Mouse (Mus musculus) midbrain, embryonic 12.5 days (tissue): ENCODE data around the gene Ahnak2. TPM values are rescaled to one million over a fixed set of nuclear protein-coding genes. Genes with fewer than 3 reads are reported as not detected.
A peak's percentile ranks its signal among the peaks of the same experiment; 100 is the strongest.

ENCODE experiments used
- ATAC-seq: fragments of 200-750 bp; cut with Nextera tagmentation; 2 replicates; pipeline ENCODE4 v1.8.0; 2017; ENCODE audit warnings: low read depth, moderate TSS enrichment, moderate library complexity; ENCODE audit not compliant: low FRiP score
- H3K27ac ChIP-seq: fragments of 300-500 bp; sonication (generic); replicated peaks from 2 replicates; pipeline ENCODE4 v1.5.1; 2016; ENCODE audit warnings: mild to moderate bottlenecking
- H3K27me3 ChIP-seq: fragments of 300-500 bp; sonication (generic); 2 replicates; pipeline ENCODE4 v1.6.1; 2016; ENCODE audit warnings: mild to moderate bottlenecking
- H3K36me3 ChIP-seq: fragments of 300-500 bp; sonication (generic); 2 replicates; pipeline ENCODE4 v1.6.1; 2016
- H3K4me1 ChIP-seq: fragments of 300-500 bp; sonication (generic); 2 replicates; pipeline ENCODE4 v1.6.1; 2016
- H3K4me2 ChIP-seq: fragments of 300-500 bp; sonication (generic); replicated peaks from 2 replicates; pipeline ENCODE4 v1.6.1; 2016; ENCODE audit warnings: mild to moderate bottlenecking, moderate library complexity
- H3K4me3 ChIP-seq: fragments of 300-500 bp; sonication (generic); 2 replicates; pipeline ENCODE4 v1.5.1; 2016; ENCODE audit warnings: mild to moderate bottlenecking
- H3K9ac ChIP-seq: fragments of 300-500 bp; sonication (generic); replicated peaks from 2 replicates; pipeline ENCODE4 v1.6.1; 2016; ENCODE audit warnings: mild to moderate bottlenecking, moderate library complexity
- H3K9me3 ChIP-seq: fragments of 300-500 bp; sonication (generic); 2 replicates; pipeline ENCODE4 v1.6.1; 2016; ENCODE audit warnings: mild to moderate bottlenecking
- WGBS: fragments of 180-500 bp; shearing (Covaris S2); methylation state at CpG from one replicate; pipeline ENCODE4 v1.1.7; 2016; 5-methylcytosine and 5-hydroxymethylcytosine counted together
- polyA plus RNA-seq: library from polyadenylated mRNA; unstranded; fragments of >200 nt; fragmentation: Nextera tagmentation; extraction: Ambion mirVana; gene quantifications from 2 replicates; pipeline ENCODE4 v1.2.1, GENCODE M21; 2016

Gene Ahnak2
- polyA plus RNA-seq, 1 experiment from 2014 or later, result 0.37 TPM

GRCm38 (mm10) chr12:112735896-112736635 lies 66.4 kb downstream of the Ahnak2 start:
- no peak overlapping the region for H3K27ac ChIP-seq
- no peak for ATAC-seq
- H3K4me3 ChIP-seq, result no peak overlapping the region
- H3K9me3 ChIP-seq, result no peaks in the 10 kb centered on the region
- no peak overlapping the region for H3K9ac ChIP-seq
- H3K36me3 ChIP-seq, result peaks cover 55% of the 10 kb centered on the region
- no peaks in the 10 kb centered on the region for H3K4me1 ChIP-seq
- WGBS, result 87% methylated on average over 29 of the region's 29 CpGs
- no peak overlapping the region for H3K4me2 ChIP-seq
- H3K27me3 ChIP-seq, result no peaks in the 10 kb centered on the region

DNA sequence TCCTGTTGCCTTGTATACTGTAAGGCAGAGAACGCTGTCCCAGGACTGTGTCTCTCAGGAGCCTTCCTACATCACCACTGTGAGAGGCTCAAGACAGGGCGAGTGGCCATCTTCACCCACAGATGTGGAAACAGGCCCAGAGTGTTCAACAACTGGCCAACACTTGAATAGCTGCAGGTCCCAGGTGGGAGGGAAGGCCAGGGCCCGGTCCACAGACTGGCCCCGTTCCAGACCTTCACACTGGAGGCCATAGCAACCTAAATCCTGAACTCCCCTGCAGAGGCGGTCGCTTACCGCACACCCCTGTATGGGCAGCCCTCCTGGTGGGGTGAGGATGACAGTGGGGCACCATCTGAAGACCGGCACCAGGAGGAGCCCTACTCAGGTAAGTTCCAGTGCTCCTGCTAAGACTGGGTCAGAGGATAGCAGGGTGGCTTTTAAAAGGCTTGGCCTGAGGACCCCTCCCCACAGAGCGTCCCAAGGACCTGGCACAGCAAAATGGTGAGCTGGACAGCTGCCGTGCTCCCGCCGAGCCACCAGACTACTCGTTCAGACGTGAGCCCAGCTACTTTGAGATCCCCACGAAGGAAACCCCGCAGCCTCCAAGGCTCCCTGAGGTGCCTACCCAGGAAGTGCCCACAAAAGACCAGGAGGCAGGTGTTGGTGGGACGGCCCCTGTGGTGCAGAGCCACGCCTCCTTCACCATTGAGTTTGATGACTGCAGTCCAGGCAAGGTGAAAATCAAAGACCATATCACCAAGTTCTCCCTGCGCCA lies 67.4 kb downstream of the Ahnak2 start:
- no peaks in the 10 kb centered on the region for H3K9me3 ChIP-seq
- 89% methylated on average over 19 of the region's 19 CpGs for WGBS
- no peak overlapping the region for H3K4me2 ChIP-seq
- peaks cover 55% of the 10 kb centered on the region for H3K36me3 ChIP-seq
- no peak overlapping the region for H3K4me3 ChIP-seq
- H3K27me3 ChIP-seq, result no peaks in the 10 kb centered on the region
- no peak overlapping the region for H3K27ac ChIP-seq
- no peak overlapping the region for H3K9ac ChIP-seq
- no peak for ATAC-seq
- no peaks in the 10 kb centered on the region for H3K4me1 ChIP-seq

DNA sequence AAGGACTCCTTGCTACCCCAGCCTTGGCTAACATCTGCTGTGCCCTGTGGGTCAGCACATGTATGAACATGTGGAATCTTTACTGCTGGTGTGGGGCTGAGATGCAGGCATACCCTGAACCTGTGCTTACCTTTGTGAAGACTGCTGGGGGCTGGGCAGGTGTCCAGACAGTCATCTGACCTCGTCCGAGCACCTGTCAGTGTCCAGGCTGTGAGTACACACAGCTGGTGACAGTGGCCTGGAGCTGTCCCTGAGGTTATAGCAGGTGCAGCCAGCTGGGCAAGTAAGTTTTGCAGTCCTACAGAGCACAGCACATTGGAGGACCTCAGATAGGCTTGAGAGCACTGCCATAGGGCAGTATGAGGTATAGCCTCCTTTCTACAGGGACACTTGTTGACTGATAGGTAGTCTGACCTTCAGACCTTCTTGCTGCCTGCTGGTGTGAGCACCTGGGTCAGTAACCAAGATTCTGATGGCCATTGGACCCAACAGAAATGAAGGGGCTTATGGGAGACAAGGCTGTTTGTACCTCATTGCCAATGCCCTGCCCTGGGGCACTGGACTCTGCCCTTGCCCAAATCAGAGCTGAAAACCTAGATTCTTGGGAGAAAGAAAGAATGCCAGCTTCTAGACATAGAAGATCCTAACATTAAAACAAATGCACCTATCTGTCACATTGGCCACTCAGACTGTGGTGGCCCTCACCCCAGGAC lies 68.2 kb downstream of the Ahnak2 start:
- Histone ChIP-seq H3K4me3 (no peak overlapping the region), H3K36me3 (peaks cover 52% of the 10 kb centered on the region), H3K27ac (no peak overlapping the region), H3K9ac (no peak overlapping the region), H3K9me3 (no peaks in the 10 kb centered on the region), H3K4me1 (no peaks in the 10 kb centered on the region), H3K27me3 (no peaks in the 10 kb centered on the region), H3K4me2 (no peak overlapping the region)
- WGBS, result 81% methylated on average over 2 of the region's 2 CpGs
- no peak for ATAC-seq

GRCm38 (mm10) chr12:112732591-112732990 lies 69.9 kb downstream of the Ahnak2 start:
- H3K4me2 ChIP-seq, result no peak overlapping the region
- H3K9ac ChIP-seq, result no peak overlapping the region
- peaks cover 35% of the 10 kb centered on the region for H3K36me3 ChIP-seq
- no peak overlapping the region for H3K27ac ChIP-seq
- no peak overlapping the region for H3K4me3 ChIP-seq
- H3K9me3 ChIP-seq, result no peaks in the 10 kb centered on the region
- H3K27me3 ChIP-seq, result no peaks in the 10 kb centered on the region
- 90% methylated on average over 10 of the region's 10 CpGs for WGBS
- ATAC-seq, result no peak
- H3K4me1 ChIP-seq, result 0 out of 2 replicates have a peak, but pooled peaks cover 3% of the 10 kb centered on the region

DNA sequence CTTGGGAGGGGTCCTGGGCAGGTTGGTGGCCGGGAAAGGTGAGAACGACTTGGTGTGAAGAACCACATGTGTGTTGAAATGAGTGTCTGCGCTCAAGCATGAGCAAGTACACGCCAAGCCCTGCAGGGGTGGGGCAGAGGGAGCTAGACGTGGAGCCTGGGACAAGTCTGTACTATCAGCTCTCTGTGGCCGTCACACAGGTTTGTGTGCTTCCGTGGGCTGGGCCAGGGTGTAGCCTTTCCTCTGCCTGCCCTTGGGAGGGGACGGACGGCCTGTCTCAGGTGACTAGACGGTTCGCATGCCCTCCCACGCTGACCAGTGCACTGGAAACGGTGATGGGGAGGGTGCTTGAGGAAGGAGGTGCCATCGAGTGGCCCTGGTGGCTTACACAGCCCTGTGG lies 71.6 kb downstream of the Ahnak2 start:
- WGBS, result 89% methylated on average over 14 of the region's 14 CpGs
- no peak for ATAC-seq
- Histone ChIP-seq H3K9me3 (no peaks in the 10 kb centered on the region), H3K4me3 (no peak overlapping the region), H3K27me3 (peaks cover 9% of the 10 kb centered on the region; the same call in 1 of the 2 replicates), H3K27ac (no peak overlapping the region), H3K9ac (no peak overlapping the region), H3K4me1 (0 out of 2 replicates have a peak, but pooled peaks cover 7% of the 10 kb centered on the region), H3K4me2 (no peak overlapping the region), H3K36me3 (peaks cover 17% of the 10 kb centered on the region)

DNA sequence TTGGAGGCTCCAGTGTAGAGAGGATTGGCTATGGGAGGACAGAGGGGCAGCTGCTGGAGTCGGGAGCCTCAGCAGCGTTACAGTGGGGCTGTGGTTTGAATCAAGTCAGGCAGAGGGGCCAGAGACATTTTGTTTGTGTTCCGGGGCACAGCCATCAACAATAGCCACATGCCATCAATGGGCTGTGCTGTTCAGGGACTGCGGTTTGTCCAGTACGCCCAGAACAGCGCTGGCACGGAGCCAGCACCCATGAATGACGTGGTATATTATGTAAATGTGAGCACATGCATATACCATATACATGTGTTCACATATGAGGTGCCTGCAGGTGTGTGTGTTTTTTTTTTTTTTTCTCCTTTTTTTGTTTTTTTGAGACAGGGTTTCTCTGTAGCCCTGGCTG lies 74.7 kb downstream of the Ahnak2 start:
- no peak overlapping the region for H3K9ac ChIP-seq
- WGBS, result 83% methylated on average over 8 of the region's 8 CpGs
- ATAC-seq, result no peak

DNA sequence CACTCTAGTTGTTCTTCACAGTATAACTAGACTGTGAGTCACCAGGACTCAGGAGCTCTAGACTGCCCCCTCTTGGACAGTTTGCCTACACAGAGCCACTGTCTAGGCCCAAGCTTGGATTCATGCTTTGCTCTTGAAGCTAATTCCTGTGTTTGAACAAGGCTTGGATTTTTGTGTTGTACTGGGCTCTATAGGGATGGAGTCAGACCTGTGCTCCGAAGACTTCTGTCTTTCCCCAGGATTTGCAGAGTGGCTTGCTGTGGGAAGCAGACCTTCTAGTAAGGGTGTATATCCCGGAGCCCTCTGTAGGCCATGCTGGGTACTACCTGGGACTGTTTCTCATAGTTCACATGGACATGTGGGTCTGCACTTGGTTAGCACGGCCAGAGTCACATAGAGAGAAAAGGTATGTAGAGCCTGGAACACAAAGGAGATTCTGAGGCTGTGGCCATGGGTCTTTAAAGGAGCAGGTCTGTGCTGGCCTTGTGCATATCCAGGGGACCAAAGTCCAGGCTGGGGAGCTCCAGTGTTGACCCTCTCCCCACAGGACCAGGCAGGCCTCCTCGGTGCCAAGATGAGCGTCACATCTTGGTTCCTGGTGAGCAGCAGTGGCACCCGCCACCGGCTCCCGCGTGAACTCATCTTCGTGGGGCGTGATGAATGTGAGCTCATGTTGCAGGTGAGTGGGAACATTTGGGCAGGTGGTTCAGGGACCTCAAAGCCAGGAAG lies 78.2 kb downstream of the Ahnak2 start:
- Histone ChIP-seq H3K36me3 (no peaks in the 10 kb centered on the region), H3K4me1 (peaks cover 27% of the 10 kb centered on the region), H3K9ac (no peak overlapping the region), H3K27me3 (peaks cover 62% of the 10 kb centered on the region), H3K4me3 (no peak overlapping the region), H3K27ac (no peak overlapping the region), H3K4me2 (no peak overlapping the region), H3K9me3 (no peaks in the 10 kb centered on the region)
- 81% methylated on average over 11 of the region's 11 CpGs for WGBS
- no peak for ATAC-seq

More for the DNA sequence above, 74.7 kb downstream of the Ahnak2 start:
- Histone ChIP-seq H3K9me3 (no peaks in the 10 kb centered on the region), H3K4me1 (peaks cover 16% of the 10 kb centered on the region), H3K4me3 (no peak overlapping the region), H3K4me2 (no peak overlapping the region), H3K27ac (no peak overlapping the region), H3K27me3 (peaks cover 26% of the 10 kb centered on the region), H3K36me3 (0 out of 2 replicates have a peak, but pooled peaks cover 9% of the 10 kb centered on the region)

- peak overlapping the region; percentile 79; the same call in 1 of the 2 replicates for H3K9ac ChIP-seq
- WGBS, result 86% methylated on average over 6 of the region's 6 CpGs
Observed at GRCm38 (mm10) chr12:112723445-112723844, 79.0 kb downstream of the Ahnak2 start.

DNA sequence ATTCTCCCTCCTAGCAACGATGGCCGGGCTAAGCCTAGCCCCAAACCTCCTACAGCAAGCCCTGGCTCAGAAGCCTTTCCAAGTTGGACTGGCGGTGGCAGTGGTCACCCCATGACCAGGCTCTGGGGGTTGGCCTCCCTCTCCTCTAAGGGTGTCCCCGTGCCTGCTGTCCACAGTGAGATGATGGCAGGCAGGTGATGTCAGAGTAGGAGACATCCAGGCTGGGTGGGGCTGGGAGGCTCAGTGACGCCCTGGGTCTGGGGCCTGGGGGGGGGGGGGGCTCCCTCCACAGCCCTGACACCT lies 79.5 kb downstream of the Ahnak2 start:
- Histone ChIP-seq H3K9me3 (no peaks in the 10 kb centered on the region), H3K4me2 (peak overlapping the region; percentile 99), H3K4me1 (peaks cover 27% of the 10 kb centered on the region), H3K9ac (peak overlapping the region; percentile 79), H3K27ac (no peak overlapping the region), H3K27me3 (peaks cover 69% of the 10 kb centered on the region), H3K36me3 (no peaks in the 10 kb centered on the region), H3K4me3 (peak overlapping the region; percentile 87)
- WGBS, result 3% methylated on average over 5 of the region's 5 CpGs
- peak; percentile 53 for ATAC-seq

More at GRCm38 (mm10) chr12:112723445-112723844, 79.0 kb downstream of the Ahnak2 start:
- H3K36me3 ChIP-seq, result no peaks in the 10 kb centered on the region
- no peak overlapping the region for H3K27ac ChIP-seq
- H3K4me3 ChIP-seq, result peak overlapping the region; percentile 87
- peaks cover 27% of the 10 kb centered on the region for H3K4me1 ChIP-seq
- H3K27me3 ChIP-seq, result peaks cover 68% of the 10 kb centered on the region
- peak overlapping the region; percentile 99 for H3K4me2 ChIP-seq
- ATAC-seq, result no peak
- H3K9me3 ChIP-seq, result no peaks in the 10 kb centered on the region

GRCm38 (mm10) chr12:112722240-112723027 lies 80.0 kb downstream of the Ahnak2 start:
- Histone ChIP-seq H3K36me3 (no peaks in the 10 kb centered on the region), H3K27me3 (peaks cover 71% of the 10 kb centered on the region), H3K9ac (peak overlapping the region; percentile 79), H3K9me3 (no peaks in the 10 kb centered on the region), H3K27ac (peak overlapping the region; percentile 52; the same call in 1 of the 2 replicates), H3K4me2 (peak overlapping the region; percentile 99), H3K4me3 (peak overlapping the region; percentile 87), H3K4me1 (peaks cover 22% of the 10 kb centered on the region)
- peak; percentile 53 for ATAC-seq
- under 1% methylated on average over 49 of the region's 75 CpGs for WGBS
